Mouse (Mus musculus) CH12.LX (cell line): ENCODE results near the gene Mrpl52. TPM values are rescaled to one million over a fixed set of nuclear protein-coding genes. Genes with fewer than 3 reads are reported as not detected.
A peak's percentile ranks its signal among the peaks of the same experiment; 100 is the strongest.

Source experiments
- DNase-seq: peaks from one replicate; pipeline ENCODE4 v3.0.0-alpha.2; 2013; ENCODE audit errors: extremely low read depth
- H3K27ac ChIP-seq: 2 replicates; pipeline ENCODE4 v1.5.1; 2012; ENCODE audit warnings: low read depth, mild to moderate bottlenecking, control low read depth, moderate library complexity; ENCODE audit not compliant: insufficient read depth
- H3K27me3 ChIP-seq: replicated peaks from 2 replicates; pipeline ENCODE3; 2012; ENCODE audit warnings: inconsistent platforms
- H3K36me3 ChIP-seq, 2 experiments: replicated peaks in 1 of 2; 2 replicates each; pipeline versions ENCODE3 to v1.6.1; 2012; ENCODE audit warnings: inconsistent platforms in 1 of 2, low read length in 1 of 2, mild to moderate bottlenecking in 1 of 2, mixed read lengths in 1 of 2, moderate library complexity in 1 of 2; ENCODE audit not compliant: control insufficient read depth in 1 of 2, insufficient read depth in 1 of 2
- H3K4me1 ChIP-seq, 2 experiments: 2 replicates each; pipeline ENCODE4 v1.6.1; 2012; ENCODE audit warnings: inconsistent platforms in 1 of 2, moderate library complexity in 1 of 2; ENCODE audit not compliant: insufficient read depth in 2 of 2, control insufficient read depth in 1 of 2
- H3K4me2 ChIP-seq: 2 replicates; pipeline ENCODE4 v1.6.1; 2012; ENCODE audit warnings: low read depth, mild to moderate bottlenecking, control low read depth; ENCODE audit not compliant: poor library complexity, insufficient read depth, severe bottlenecking
- H3K4me3 ChIP-seq, 3 experiments: fragments of 150-350 bp in 1 of 3; sonication (generic) in 1 of 3; replicated peaks in 1 of 3; 2 replicates each; pipeline versions ENCODE3 to v1.5.1; 2011 to 2012; ENCODE audit warnings: low read depth in 2 of 3, low read length in 2 of 3, mild to moderate bottlenecking in 2 of 3, moderate library complexity in 2 of 3, control low read depth in 1 of 3, improper control_type of control experiment in 1 of 3, inconsistent platforms in 1 of 3, mixed read lengths in 1 of 3; ENCODE audit not compliant: poor library complexity in 1 of 3
- H3K79me2 ChIP-seq: replicated peaks from 2 replicates; pipeline ENCODE4 v1.6.1; 2012; ENCODE audit warnings: mild to moderate bottlenecking, moderate library complexity; ENCODE audit not compliant: control insufficient read depth, poor library complexity, insufficient read depth, severe bottlenecking; ENCODE audit errors: extremely low read depth
- H3K9ac ChIP-seq: 2 replicates; pipeline ENCODE4 v1.6.1; 2012; ENCODE audit warnings: low read depth, mild to moderate bottlenecking, control low read depth, moderate library complexity; ENCODE audit not compliant: insufficient read depth
- H3K9me3 ChIP-seq: replicated peaks from 2 replicates; pipeline ENCODE3; 2012; ENCODE audit warnings: low read length, inconsistent platforms, mixed read lengths
- CHD1 ChIP-seq: IDR thresholded peaks from 2 replicates; pipeline ENCODE4 v1.6.1; 2012; ENCODE audit warnings: low read depth, low read length, improper control_type of control experiment, inconsistent platforms
- CHD2 ChIP-seq: IDR thresholded peaks from 2 replicates; pipeline ENCODE4 v1.6.1; 2011; ENCODE audit warnings: low read length, improper control_type of control experiment
- CTCF ChIP-seq, 2 experiments: IDR thresholded peaks in 1 of 2; conservative IDR thresholded peaks in 1 of 2; 2 replicates each; pipeline ENCODE4 v1.5.1; 2011 to 2012; ENCODE audit warnings: low read depth in 2 of 2, low read length in 2 of 2, improper control_type of control experiment in 1 of 2, inconsistent platforms in 1 of 2, mild to moderate bottlenecking in 1 of 2, moderate library complexity in 1 of 2
- E2F4 ChIP-seq: IDR thresholded peaks from 2 replicates; pipeline ENCODE4 v1.6.1; 2011; ENCODE audit warnings: low read depth, low read length, improper control_type of control experiment; ENCODE audit not compliant: insufficient replicate concordance
- ELF1 ChIP-seq: IDR thresholded peaks from 2 replicates; pipeline ENCODE4 v1.6.1; 2014; ENCODE audit warnings: low read depth, mild to moderate bottlenecking, inconsistent platforms, low read length, improper control_type of control experiment
- EP300 ChIP-seq: IDR thresholded peaks from 2 replicates; pipeline ENCODE4 v1.6.1; 2011; ENCODE audit warnings: low read length, improper control_type of control experiment
- ETS1 ChIP-seq: conservative IDR thresholded peaks from 2 replicates; pipeline ENCODE4 v1.6.1; 2012; ENCODE audit warnings: low read depth, mild to moderate bottlenecking, inconsistent platforms, low read length, improper control_type of control experiment, moderate library complexity
- GABPA ChIP-seq: IDR thresholded peaks from 2 replicates; pipeline ENCODE4 v1.6.1; 2012; ENCODE audit warnings: low read depth, low read length, improper control_type of control experiment, inconsistent platforms; ENCODE audit not compliant: insufficient replicate concordance
- HCFC1 ChIP-seq: IDR thresholded peaks from 2 replicates; pipeline ENCODE4 v1.6.1; 2012; ENCODE audit warnings: low read depth, mild to moderate bottlenecking, inconsistent platforms, low read length, improper control_type of control experiment
- JUN ChIP-seq: IDR thresholded peaks from 2 replicates; pipeline ENCODE4 v1.6.1; 2011; ENCODE audit warnings: low read depth, mild to moderate bottlenecking, low read length, improper control_type of control experiment, moderate library complexity; ENCODE audit not compliant: insufficient read depth
- JUND ChIP-seq: conservative IDR thresholded peaks from 2 replicates; pipeline ENCODE4 v1.6.1; 2011; ENCODE audit warnings: low read depth, low read length, improper control_type of control experiment
- MAFK ChIP-seq: IDR thresholded peaks from 2 replicates; pipeline ENCODE4 v1.6.1; 2011; ENCODE audit warnings: low read length, improper control_type of control experiment; ENCODE audit not compliant: insufficient replicate concordance
- MAX ChIP-seq: IDR thresholded peaks from 2 replicates; pipeline ENCODE4 v1.6.1; 2011; ENCODE audit warnings: low read length, improper control_type of control experiment
- MAZ ChIP-seq: IDR thresholded peaks from 2 replicates; pipeline ENCODE4 v1.6.1; 2012; ENCODE audit warnings: low read depth, mild to moderate bottlenecking, inconsistent platforms, low read length, improper control_type of control experiment, moderate library complexity
- MEF2A ChIP-seq: IDR thresholded peaks from 2 replicates; pipeline ENCODE4 v1.6.1; 2014; ENCODE audit warnings: low read depth, mild to moderate bottlenecking, inconsistent platforms, low read length, improper control_type of control experiment, borderline replicate concordance
- MXI1 ChIP-seq: IDR thresholded peaks from 2 replicates; pipeline ENCODE4 v1.6.1; 2011; ENCODE audit warnings: mild to moderate bottlenecking, low read depth, low read length, improper control_type of control experiment
- MYC ChIP-seq: IDR thresholded peaks from 2 replicates; pipeline ENCODE4 v1.6.1; 2011; ENCODE audit warnings: low read depth, mild to moderate bottlenecking, improper control_type of control experiment, low read length
- NELFE ChIP-seq: IDR thresholded peaks from 2 replicates; pipeline ENCODE4 v1.6.1; 2011; ENCODE audit warnings: low read depth, low read length, improper control_type of control experiment
- NRF1 ChIP-seq: IDR thresholded peaks from 2 replicates; pipeline ENCODE4 v1.6.1; 2014; ENCODE audit warnings: low read depth, mild to moderate bottlenecking, inconsistent platforms, low read length, improper control_type of control experiment, moderate library complexity
- PAX5 ChIP-seq: IDR thresholded peaks from 2 replicates; pipeline ENCODE4 v1.6.1; 2012; ENCODE audit warnings: low read length, inconsistent platforms, mixed read lengths
- POLR2AphosphoS2 ChIP-seq: IDR thresholded peaks from 2 replicates; pipeline ENCODE4 v1.6.1; 2011; ENCODE audit warnings: low read depth, low read length, improper control_type of control experiment
- SIN3A ChIP-seq: IDR thresholded peaks from 2 replicates; pipeline ENCODE4 v1.6.1; 2012; ENCODE audit warnings: low read length, improper control_type of control experiment, inconsistent platforms
- TBP ChIP-seq: conservative IDR thresholded peaks from 2 replicates; pipeline ENCODE4 v1.6.1; 2011; ENCODE audit warnings: low read depth, low read length, improper control_type of control experiment
- TCF12 ChIP-seq: IDR thresholded peaks from 2 replicates; pipeline ENCODE4 v1.6.1; 2014; ENCODE audit warnings: low read depth, mild to moderate bottlenecking, inconsistent platforms, low read length, improper control_type of control experiment
- USF2 ChIP-seq: conservative IDR thresholded peaks from 2 replicates; pipeline ENCODE4 v1.6.1; 2011; ENCODE audit warnings: low read depth, low read length, improper control_type of control experiment
- ZC3H11A ChIP-seq: IDR thresholded peaks from 2 replicates; pipeline ENCODE4 v1.6.1; 2012; ENCODE audit warnings: low read depth, mild to moderate bottlenecking, inconsistent platforms, low read length, improper control_type of control experiment
- ZKSCAN1 ChIP-seq: IDR thresholded peaks from 2 replicates; pipeline ENCODE4 v1.6.1; 2012; ENCODE audit warnings: low read depth, inconsistent platforms, low read length, improper control_type of control experiment, borderline replicate concordance
- ZMIZ1 ChIP-seq: IDR thresholded peaks from 2 replicates; pipeline ENCODE4 v1.6.1; 2012; ENCODE audit warnings: low read depth, mild to moderate bottlenecking, inconsistent platforms, low read length, improper control_type of control experiment
- ZNF384 ChIP-seq: IDR thresholded peaks from 2 replicates; pipeline ENCODE4 v1.6.1; 2012; ENCODE audit warnings: low read depth, low read length, improper control_type of control experiment, inconsistent platforms
- dilution Hi-C: fragments of 300-500 bp; cut with MboI; formaldehyde crosslinking; loops from 2 replicates; pipeline ENCODE4 v1.14.3; 2020; ENCODE audit warnings: low sequenced_read_pairs; ENCODE audit not compliant: extremely low pct_unique_long_range_greater_than_20kb, extremely low pct_ligation_motif_present
- in situ Hi-C: fragments of 300-500 bp; cut with MboI; formaldehyde crosslinking; loops from 3 replicates; pipeline ENCODE4 v1.14.3; 2019; ENCODE audit warnings: low sequenced_read_pairs, low pct_ligation_motif_present, low pct_unique_long_range_greater_than_20kb, mixed read lengths
- polyA plus RNA-seq: library from polyadenylated mRNA; unstranded; fragments of >175 nt; gene quantifications from 2 replicates; pipeline ENCODE4 v1.2.1, GENCODE M21; 2012; ENCODE audit warnings: low read depth; ENCODE audit not compliant: insufficient read length
- total RNA-seq, 2 experiments: library from RNA; depleted of rRNA; stranded (reverse); fragments of 300-350 nt in 1 of 2; fragments of >200 nt in 1 of 2; gene quantifications; 2 replicates each; pipeline ENCODE4 v1.2.3; 2012 to 2014

The Mrpl52 gene
- total and polyA plus RNA-seq, 3 experiments, result 87.9 to 309 (median 230) TPM

DNA sequence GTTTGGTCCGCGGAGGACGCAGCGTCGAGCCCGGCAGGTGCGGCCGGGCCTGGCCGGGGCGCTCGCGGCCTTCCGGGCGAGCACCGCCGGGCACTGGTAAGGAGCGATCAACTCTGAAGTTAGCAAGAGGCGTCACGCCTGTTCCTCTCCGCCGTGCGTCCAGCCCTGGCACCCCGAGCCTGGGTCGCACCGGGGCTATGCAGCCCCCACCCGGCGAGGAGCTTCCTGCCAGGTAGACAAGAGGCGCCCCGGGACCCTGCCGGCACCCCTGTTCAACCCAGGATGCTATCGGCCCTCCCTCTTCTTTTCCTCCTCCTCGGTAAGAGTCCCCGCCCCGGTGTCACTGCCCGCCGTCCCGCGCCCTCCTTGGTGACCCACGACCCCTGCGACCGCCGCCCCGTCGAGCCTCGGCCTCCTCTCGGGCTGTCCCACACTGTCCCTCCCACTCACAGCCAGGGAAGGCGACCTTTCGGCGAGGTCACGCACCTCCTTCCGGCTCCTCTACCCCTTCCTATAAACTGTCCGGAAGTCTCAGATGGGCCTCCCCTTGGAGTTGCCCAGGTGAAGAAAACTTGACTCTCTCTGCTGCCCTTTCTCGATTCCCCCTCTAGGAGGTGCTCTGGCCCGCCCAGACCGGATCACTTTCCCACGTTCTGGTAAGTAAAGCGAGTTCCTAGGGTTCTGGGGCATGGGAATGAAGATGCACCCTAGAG, 37.7 kb downstream of the Mrpl52 start (continued):
- no peak for TF ChIP-seq GABPA
- TF ChIP-seq TBP, result 0 out of 2 replicates have a peak, but pooled peaks have one; percentile 27
- peak; percentile 20; the same call in 1 of the 2 replicates for TF ChIP-seq MXI1
- TF ChIP-seq POLR2AphosphoS2, result no peak
- TF ChIP-seq USF2, result no peak
- TF ChIP-seq HCFC1, result peak; percentile 78
- no peak for TF ChIP-seq MAFK
- no peak for TF ChIP-seq CHD1
- TF ChIP-seq ZMIZ1, result no peak; the same call in 1 of the 2 replicates
- 0 out of 2 replicates have a peak, but pooled peaks have one; percentile 43 for TF ChIP-seq MYC
- peak; percentile 75 for TF ChIP-seq SIN3A
- no peak; the same call in 1 of the 2 replicates for TF ChIP-seq NELFE
- peak; percentile 46 for TF ChIP-seq NRF1
- TF ChIP-seq ZKSCAN1, result no peak
- TF ChIP-seq ELF1, result peak; percentile 94
- peak; percentile 58; the same call in 1 of the 2 replicates for TF ChIP-seq MEF2A
- peak; percentile 54 for TF ChIP-seq ETS1
- no peak; the same call in 1 of the 2 replicates for TF ChIP-seq TCF12
- TF ChIP-seq JUND, result no peak
- no peak for TF ChIP-seq ZNF384
- TF ChIP-seq MAX, result peak; percentile 46; the same call in 1 of the 2 replicates
- no peak for TF ChIP-seq PAX5
- no peak for TF ChIP-seq E2F4

DNA sequence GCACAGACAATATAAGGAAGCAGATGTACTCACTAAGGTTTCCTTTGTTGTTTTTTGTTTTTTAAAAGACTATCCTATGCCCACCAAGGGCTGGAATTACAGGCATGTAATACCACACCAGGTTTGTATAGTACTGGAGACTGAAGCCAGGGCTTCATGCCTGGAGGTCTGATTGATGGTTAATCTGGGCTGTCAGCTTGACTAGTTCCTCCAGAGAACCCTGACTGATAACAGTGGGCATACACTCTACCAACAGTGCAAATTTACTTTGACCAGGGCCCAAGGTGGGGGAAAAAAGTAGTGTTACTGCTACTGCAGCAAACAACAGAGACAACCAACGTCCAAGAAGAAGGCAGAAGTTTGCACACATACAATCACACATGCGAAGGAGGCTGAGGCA, 44.8 kb downstream of the Mrpl52 start:
- Histone ChIP-seq H3K4me3 (no peak overlapping the region), H3K27me3 (no peaks in the 10 kb centered on the region), H3K79me2 (peaks cover 4% of the 10 kb centered on the region; the same call in 1 of the 2 replicates), H3K36me3 (peaks cover 41 to 58% of the 10 kb centered on the region in 2 experiments), H3K9ac (no peak overlapping the region), H3K4me1 (peaks cover 3 to 11% of the 10 kb centered on the region in 2 experiments; a peak in 3 of 4 replicates), H3K27ac (no peak overlapping the region), H3K4me2 (no peak overlapping the region), H3K9me3 (no peaks in the 10 kb centered on the region)
- TF ChIP-seq ELF1, result no peak
- TF ChIP-seq MAZ, result no peak
- TF ChIP-seq GABPA, result no peak
- TF ChIP-seq ZMIZ1, result no peak
- no peak for TF ChIP-seq HCFC1
- no peak for TF ChIP-seq PAX5
- TF ChIP-seq EP300, result no peak
- no peak for TF ChIP-seq TCF12
- TF ChIP-seq JUN, result no peak
- TF ChIP-seq CHD2, result no peak
- no peak for TF ChIP-seq ZNF384
- TF ChIP-seq CTCF (conservative IDR thresholded peaks at IDR 0.05 in 1 of 2, IDR thresholded peaks at IDR 0.05 in 1 of 2; ENCODE audit: low read depth in 2 of 2, low read length in 2 of 2), result no peak
- TF ChIP-seq MYC, result no peak
- TF ChIP-seq NRF1, result no peak
- no peak for TF ChIP-seq ZC3H11A
- no peak for DNase-seq
- in situ Hi-C loops, result no loop called here
- dilution Hi-C loops, result no loop called here
